9 mouse cellular contexts compared by ENCODE assay signal in genomic region chr13:46218101-46218701, GRCm38 (mm10). TPM values are rescaled to one million over a fixed set of nuclear protein-coding genes. Genes with fewer than 3 reads are reported as not detected.
DNase-seq lines count a peak whose midpoint lies in the region; ATAC-seq and TF ChIP-seq lines count a peak whose summit lies in the region.
"Had no signal": no experiment of that assay in that cellular context is flagged by ENCODE, and none has a peak within 500 bp of the region (broad histone marks: within the 10 kb centered on the region; RNA-seq: fewer than 3 reads in every experiment).

No protein-coding gene starts in this region.

- H3K9ac ChIP-seq in heart, embryonic 15.5 days, result no peak overlapping the region

- no peak overlapping the region for H3K27ac ChIP-seq in heart, embryonic 15.5 days
- H3K27ac ChIP-seq in thymus, adult 2 months (ENCODE audit: control insufficient read depth, insufficient read depth, low read length), result no peak overlapping the region
- H3K27ac ChIP-seq: macrophage had no signal

- H3K4me3 ChIP-seq in heart, embryonic 15.5 days, result no peak overlapping the region
- H3K4me3 ChIP-seq in myocyte, result no peak overlapping the region
- no peak overlapping the region for H3K4me3 ChIP-seq in thymus, adult 2 months (ENCODE audit: control insufficient read depth, insufficient read depth, low read length)

- H3K79me2 ChIP-seq in myocyte (ENCODE audit: control insufficient read depth, insufficient read depth), result no peaks in the 10 kb centered on the region

- H3K9me3 ChIP-seq in heart, embryonic 15.5 days (replicated peaks), result no peaks in the 10 kb centered on the region

- no peaks in the 10 kb centered on the region for H3K27me3 ChIP-seq in heart, embryonic 15.5 days
- H3K27me3 ChIP-seq in myocyte (ENCODE audit: control insufficient read depth, insufficient read depth, insufficient read length), result no peaks in the 10 kb centered on the region
- no peaks in the 10 kb centered on the region for H3K27me3 ChIP-seq in thymus, adult 2 months (ENCODE audit: control insufficient read depth, insufficient read depth, low read length)

- no peak for TF ChIP-seq POLR2A in myocyte (IDR thresholded peaks at IDR 0.05; ENCODE audit: insufficient read length, low read depth)
- TF ChIP-seq POLR2A in thymus, adult 2 months (IDR thresholded peaks at IDR 0.05; ENCODE audit: control insufficient read depth, extremely low read depth, insufficient read depth, low read length, poor library complexity), result no peak

- 0 out of 2 replicates have a peak, but pooled peaks cover 6% of the 10 kb centered on the region for H3K4me1 ChIP-seq in heart, embryonic 15.5 days (replicated peaks)
- no peaks in the 10 kb centered on the region for H3K4me1 ChIP-seq in thymus, adult 2 months (replicated peaks; ENCODE audit: control insufficient read depth, insufficient read depth, low read length)

- no peaks in the 10 kb centered on the region for H3K36me3 ChIP-seq in heart, embryonic 15.5 days
- no peaks in the 10 kb centered on the region for H3K36me3 ChIP-seq in myocyte (ENCODE audit: control insufficient read depth, insufficient read depth)
- H3K36me3 ChIP-seq in thymus, adult 2 months (ENCODE audit: control insufficient read depth, insufficient read depth, low read length), result no peaks in the 10 kb centered on the region

- no peak for TF ChIP-seq CTCF in thymus, adult 2 months (IDR thresholded peaks at IDR 0.05; ENCODE audit: borderline replicate concordance, control insufficient read depth, extremely low read depth, insufficient read depth, low read length, poor library complexity)

- peak overlapping the region; percentile 44 for H3K4me2 ChIP-seq in heart, embryonic 15.5 days
- peak overlapping the region; percentile 67 for H3K4me2 ChIP-seq in myocyte (ENCODE audit: low read depth)

- no peak for ATAC-seq in heart, embryonic 15.5 days (replicated peaks; ENCODE audit: insufficient number of reproducible peaks, insufficient read depth, low FRiP score, low read depth)

- 64% methylated on average over 20 of the region's 20 CpGs for WGBS in heart, embryonic 15.5 days
- 86% methylated on average over 20 of the region's 20 CpGs for WGBS in thymus, adult 2 months

- peak; percentile 69 for DNase-seq in urinary bladder, postnatal 14 days (ENCODE audit: low spot score)
- no peak for DNase-seq in urinary bladder, postnatal 10 days (ENCODE audit: low spot score)
- DNase-seq in cerebellum, postnatal 36 days, result peak; percentile 71 to 83
- DNase-seq in kidney, postnatal 4 days, result peak; percentile 67 to 73
- DNase-seq in thymus, adult 2 months, result no peak
- DNase-seq in natural killer cell, adult 2 months (ENCODE audit: low spot score in 2 of 2), result no peak

- H3ac ChIP-seq in myocyte (ENCODE audit: control insufficient read depth, insufficient read length), result no peak overlapping the region

TF ChIP-seq in myocyte, 11 proteins besides CTCF, POLR2A, EP300 and RAD21:
- TF ChIP-seq USF1 (IDR thresholded peaks at IDR 0.05; ENCODE audit: low read depth), result peak; percentile 58
- no peak for TF ChIP-seq SRF (IDR thresholded peaks at IDR 0.05; ENCODE audit: control insufficient read depth, insufficient read length, low read depth)

RNA-seq across cellular contexts. Expression of gene Stmnd1, which starts 55.3 kb away (rescaled TPM):
- 0.33 and 0.49 TPM in 2 replicates for polyA plus RNA-seq in heart, embryonic 15.5 days (2015; fragmentation: Nextera tagmentation; extraction: Ambion mirVana)
- 0.24 TPM for polyA plus RNA-seq in myocyte (2012; fragmentation: generic; extraction: Trizol)
- polyA plus RNA-seq in thymus, adult 2 months (2012; rRNA removed), result not detected in 2 replicates
- polyA plus RNA-seq: macrophage had no signal

Comparison
In these comparisons a context has a peak if more than half of its experiments do, and no peak if none do; other contexts are left out.
1. DNase-seq: peak in urinary bladder, postnatal 14 days (single experiment), cerebellum, postnatal 36 days (2 of 2) and kidney, postnatal 4 days (2 of 2); none in urinary bladder, postnatal 10 days (single experiment), thymus, adult 2 months (single experiment) and natural killer cell, adult 2 months (0 of 2).